Mouse (Mus musculus) neural tube, embryonic 14.5 days (tissue): ENCODE measurements around the gene Khdc4. TPM values are rescaled to one million over a fixed set of nuclear protein-coding genes. Genes with fewer than 3 reads are reported as not detected.

Source experiments
- ATAC-seq: fragments of 200-750 bp; cut with Nextera tagmentation; 2 replicates; pipeline ENCODE4 v1.8.0; 2017; ENCODE audit warnings: low read depth, mild to moderate bottlenecking, moderate TSS enrichment, moderate library complexity
- H3K27ac ChIP-seq: fragments of 300-500 bp; sonication (generic); 2 replicates; pipeline ENCODE4 v1.5.1; 2014; ENCODE audit warnings: low read depth, mild to moderate bottlenecking, control low read depth, low read length, moderate library complexity, mixed read lengths
- H3K27me3 ChIP-seq: fragments of 300-500 bp; sonication (generic); 2 replicates; pipeline ENCODE4 v1.6.1; 2014; ENCODE audit warnings: low read length; ENCODE audit not compliant: control insufficient read depth, insufficient read depth
- H3K36me3 ChIP-seq: fragments of 300-500 bp; sonication (generic); 2 replicates; pipeline ENCODE4 v1.6.1; 2014; ENCODE audit warnings: low read length, mixed read lengths; ENCODE audit not compliant: control insufficient read depth, insufficient read depth
- H3K4me1 ChIP-seq: fragments of 300-500 bp; sonication (generic); 2 replicates; pipeline ENCODE4 v1.6.1; 2014; ENCODE audit warnings: low read length; ENCODE audit not compliant: control insufficient read depth, insufficient read depth
- H3K4me2 ChIP-seq: fragments of 300-500 bp; sonication (generic); 2 replicates; pipeline ENCODE4 v1.6.1; 2014; ENCODE audit warnings: mild to moderate bottlenecking, low read depth, low read length, control low read depth
- H3K4me3 ChIP-seq: fragments of 300-500 bp; sonication (generic); 2 replicates; pipeline ENCODE4 v1.5.1; 2014; ENCODE audit warnings: low read depth, low read length, control low read depth, mixed read lengths
- H3K9ac ChIP-seq: fragments of 300-500 bp; sonication (generic); replicated peaks from 2 replicates; pipeline ENCODE4 v1.6.1; 2014; ENCODE audit warnings: low read depth, mild to moderate bottlenecking, control low read depth, low read length, mixed read lengths
- H3K9me3 ChIP-seq: fragments of 300-500 bp; sonication (generic); 2 replicates; pipeline ENCODE4 v1.6.1; 2016; ENCODE audit warnings: low read length; ENCODE audit not compliant: control insufficient read depth
- WGBS: fragments of 180-500 bp; shearing (Covaris S2); extraction: QIAGEN DNeasy Blood & Tissue Kit; methylation state at CpG from one replicate; pipeline ENCODE4 v1.1.7; 2014; 5-methylcytosine and 5-hydroxymethylcytosine counted together
- polyA plus RNA-seq: library from polyadenylated mRNA; unstranded; fragments of >200 nt; fragmentation: Nextera tagmentation; extraction: Ambion mirVana; gene quantifications from 2 replicates; pipeline ENCODE4 v1.2.1, GENCODE M21; 2014

Khdc4 gene
- polyA plus RNA-seq, 1 experiment from 2014 or later, result 86.4 TPM

- no peaks in the 10 kb centered on the region for H3K9me3 ChIP-seq
- 80% methylated on average over 6 of the region's 8 CpGs for WGBS
- peak overlapping the region; percentile 90; the same call in 1 of the 2 replicates for H3K4me3 ChIP-seq
- no peak overlapping the region for H3K9ac ChIP-seq
- H3K4me1 ChIP-seq, result peaks cover 17% of the 10 kb centered on the region; the same call in 1 of the 2 replicates
- no peaks in the 10 kb centered on the region for H3K27me3 ChIP-seq
- peak overlapping the region; percentile 60 for H3K4me2 ChIP-seq
- H3K27ac ChIP-seq, result peak overlapping the region; percentile 74; the same call in 1 of the 2 replicates
- ATAC-seq, result no peak
- H3K36me3 ChIP-seq, result peaks cover 12% of the 10 kb centered on the region; the same call in 1 of the 2 replicates
Measured at GRCm38 (mm10) chr3:88684236-88684979, 1.2 kb upstream of the Khdc4 start.

GRCm38 (mm10) chr3:88685958-88686451 is 402 bp downstream of the Khdc4 start:
- Histone ChIP-seq H3K4me1 (peaks cover 17% of the 10 kb centered on the region; the same call in 1 of the 2 replicates), H3K27me3 (no peaks in the 10 kb centered on the region), H3K4me2 (peak overlapping the region; percentile 98), H3K4me3 (peak overlapping the region; percentile 90), H3K27ac (peak overlapping the region; percentile 97), H3K9ac (peak overlapping the region; percentile 96), H3K36me3 (peaks cover 24% of the 10 kb centered on the region), H3K9me3 (no peaks in the 10 kb centered on the region)
- WGBS, result 0% methylated on average over 45 of the region's 45 CpGs
- ATAC-seq, result peak; percentile 77

GRCm38 (mm10) chr3:88686734-88687611 is 1.4 kb downstream of the Khdc4 start:
- Histone ChIP-seq H3K9ac (peak overlapping the region; percentile 96), H3K9me3 (no peaks in the 10 kb centered on the region), H3K27me3 (no peaks in the 10 kb centered on the region), H3K4me1 (peaks cover 17% of the 10 kb centered on the region; the same call in 1 of the 2 replicates), H3K4me2 (peak overlapping the region; percentile 98), H3K4me3 (peak overlapping the region; percentile 90), H3K27ac (peak overlapping the region; percentile 97), H3K36me3 (peaks cover 27% of the 10 kb centered on the region)
- ATAC-seq, result no peak
- WGBS, result 55% methylated on average over 13 of the region's 13 CpGs

GRCm38 (mm10) chr3:88689079-88689478 is 3.5 kb downstream of the Khdc4 start:
- Histone ChIP-seq H3K9ac (no peak overlapping the region), H3K27ac (no peak overlapping the region), H3K4me1 (peaks cover 17% of the 10 kb centered on the region; the same call in 1 of the 2 replicates), H3K27me3 (no peaks in the 10 kb centered on the region), H3K9me3 (no peaks in the 10 kb centered on the region), H3K4me2 (no peak overlapping the region), H3K36me3 (peaks cover 42% of the 10 kb centered on the region), H3K4me3 (no peak overlapping the region)
- 90% methylated on average over 5 of the region's 5 CpGs for WGBS
- ATAC-seq, result no peak

- no peak overlapping the region for H3K9ac ChIP-seq
- H3K4me3 ChIP-seq, result no peak overlapping the region
- ATAC-seq, result no peak
- peaks cover 82% of the 10 kb centered on the region for H3K36me3 ChIP-seq
- H3K27me3 ChIP-seq, result no peaks in the 10 kb centered on the region
- no peak overlapping the region for H3K4me2 ChIP-seq
- no peaks in the 10 kb centered on the region for H3K4me1 ChIP-seq
- no peaks in the 10 kb centered on the region for H3K9me3 ChIP-seq
- H3K27ac ChIP-seq, result no peak overlapping the region
Measured at GRCm38 (mm10) chr3:88695545-88695944, 9.9 kb downstream of the Khdc4 start.

GRCm38 (mm10) chr3:88698051-88698450 is 12.4 kb downstream of the Khdc4 start:
- no peaks in the 10 kb centered on the region for H3K9me3 ChIP-seq
- no peak for ATAC-seq
- H3K4me1 ChIP-seq, result no peaks in the 10 kb centered on the region
- no peaks in the 10 kb centered on the region for H3K27me3 ChIP-seq
- 97% methylated on average over 1 of the region's 1 CpGs for whole genome bisulfite sequencing
- no peak overlapping the region for H3K4me2 ChIP-seq
- peaks cover 84% of the 10 kb centered on the region for H3K36me3 ChIP-seq
- no peak overlapping the region for H3K9ac ChIP-seq
- H3K27ac ChIP-seq, result no peak overlapping the region
- H3K4me3 ChIP-seq, result no peak overlapping the region

- Histone ChIP-seq H3K4me2 (no peak overlapping the region), H3K4me3 (no peak overlapping the region), H3K27me3 (no peaks in the 10 kb centered on the region), H3K9ac (no peak overlapping the region), H3K36me3 (peaks cover 84% of the 10 kb centered on the region), H3K4me1 (no peaks in the 10 kb centered on the region), H3K9me3 (no peaks in the 10 kb centered on the region), H3K27ac (no peak overlapping the region)
- WGBS, result 98% methylated on average over 6 of the region's 6 CpGs
- ATAC-seq, result no peak
Measured at GRCm38 (mm10) chr3:88698834-88699233, 13.2 kb downstream of the Khdc4 start.

- no peak for ATAC-seq
- no peaks in the 10 kb centered on the region for H3K27me3 ChIP-seq
- H3K4me1 ChIP-seq, result no peaks in the 10 kb centered on the region
- no peak overlapping the region for H3K4me3 ChIP-seq
- peaks cover 83% of the 10 kb centered on the region for H3K36me3 ChIP-seq
- no peaks in the 10 kb centered on the region for H3K9me3 ChIP-seq
- WGBS, result 82% methylated on average over 3 of the region's 3 CpGs
- H3K9ac ChIP-seq, result no peak overlapping the region
- no peak overlapping the region for H3K27ac ChIP-seq
- H3K4me2 ChIP-seq, result no peak overlapping the region
Measured at GRCm38 (mm10) chr3:88700247-88700646, 14.6 kb downstream of the Khdc4 start.
